Comparison of ENCODE assay signal across 13 mouse cellular contexts in the genomic region with DNA sequence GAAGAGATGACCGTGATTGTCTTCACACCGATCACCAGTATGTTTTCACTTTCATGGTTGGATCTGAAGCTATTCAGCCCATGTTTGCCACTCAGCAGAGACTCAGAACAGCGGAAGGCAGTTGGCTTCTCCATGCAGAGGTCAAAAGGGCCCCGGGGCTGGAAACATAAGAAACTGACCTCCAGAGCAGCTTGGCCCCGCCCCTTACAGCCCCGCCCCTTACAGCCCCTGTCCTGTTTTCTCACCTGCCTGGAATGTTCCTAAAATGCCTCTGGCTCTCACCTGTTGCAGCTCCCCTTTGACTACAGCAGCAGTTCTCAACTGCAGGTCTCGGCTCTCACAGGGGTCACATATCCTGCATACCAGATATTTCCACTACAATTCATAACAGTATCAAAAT. TPM values are rescaled to one million over a fixed set of nuclear protein-coding genes. Genes with fewer than 3 reads are reported as not detected.
DNase-seq lines count a peak whose midpoint lies in the region; ATAC-seq and TF ChIP-seq lines count a peak whose summit lies in the region.
"Had no signal": no experiment of that assay in that cellular context is flagged by ENCODE, and none has a peak within 500 bp of the region (broad histone marks: within the 10 kb centered on the region; RNA-seq: fewer than 3 reads in every experiment).

No protein-coding gene starts in this region.

- no peak overlapping the region for H3K9ac ChIP-seq in kidney, embryonic 14.5 days (ENCODE audit: low read depth, low read length)
- 0 out of 2 replicates have a peak overlapping the region, but pooled peaks have one; percentile 0 for H3K9ac ChIP-seq in liver, postnatal 0 days (replicated peaks)
- no peak overlapping the region for H3K9ac ChIP-seq in midbrain, embryonic 11.5 days (ENCODE audit: low read length)
- H3K9ac ChIP-seq: neural tube, embryonic 12.5 days had no signal

- DNase-seq in kidney, adult 11 months, result peak; percentile 69
- peak; percentile 28 for DNase-seq in WW6 (ENCODE audit: low read depth, low spot score)
- DNase-seq in kidney, adult 9 months, result peak; percentile 62
- peak; percentile 52 for DNase-seq in liver, postnatal 0 days
- DNase-seq in midbrain, embryonic 11.5 days (ENCODE audit: low spot score, missing footprints), result no peak
- no peak for DNase-seq in spleen, adult 12 weeks (ENCODE audit: low spot score)
- DNase-seq in cerebellum, postnatal 4 days (ENCODE audit: low spot score in 2 of 2), result no peak
- DNase-seq: gastrocnemius, postnatal 14 days had no signal

- H3K9me3 ChIP-seq in kidney, embryonic 14.5 days (ENCODE audit: control insufficient read depth, low read length), result no peaks in the 10 kb centered on the region
- no peaks in the 10 kb centered on the region for H3K9me3 ChIP-seq in liver, postnatal 0 days (ENCODE audit: low read length)
- H3K9me3 ChIP-seq in midbrain, embryonic 11.5 days (ENCODE audit: control insufficient read depth, low read length), result no peaks in the 10 kb centered on the region
- H3K9me3 ChIP-seq: neural tube, embryonic 12.5 days had no signal

- H3K36me3 ChIP-seq in kidney, embryonic 14.5 days (ENCODE audit: control insufficient read depth, insufficient read depth, low read length), result no peaks in the 10 kb centered on the region
- H3K36me3 ChIP-seq in liver, postnatal 0 days (replicated peaks; ENCODE audit: insufficient read depth, low read length), result no peaks in the 10 kb centered on the region
- H3K36me3 ChIP-seq in midbrain, embryonic 11.5 days (ENCODE audit: control insufficient read depth, insufficient read depth, low read length), result no peaks in the 10 kb centered on the region
- H3K36me3 ChIP-seq: neural tube, embryonic 12.5 days had no signal

- no peak overlapping the region for H3K4me2 ChIP-seq in kidney, embryonic 14.5 days (replicated peaks; ENCODE audit: low read depth, low read length)
- H3K4me2 ChIP-seq in liver, postnatal 0 days (ENCODE audit: low read depth, low read length), result peak overlapping the region; percentile 62
- no peak overlapping the region for H3K4me2 ChIP-seq in midbrain, embryonic 11.5 days
- H3K4me2 ChIP-seq: neural tube, embryonic 12.5 days had no signal

- 0 out of 2 replicates have a peak, but pooled peaks cover 9% of the 10 kb centered on the region for H3K4me1 ChIP-seq in kidney, embryonic 14.5 days (ENCODE audit: control insufficient read depth, insufficient read depth, low read length)
- H3K4me1 ChIP-seq in liver, postnatal 0 days (ENCODE audit: insufficient read depth), result peaks cover 26% of the 10 kb centered on the region
- peaks cover 4% of the 10 kb centered on the region; the same call in 1 of the 2 replicates for H3K4me1 ChIP-seq in midbrain, embryonic 11.5 days (ENCODE audit: control insufficient read depth, insufficient read depth, low read length)

- no peak for TF ChIP-seq CTCF in liver, postnatal 0 days (IDR thresholded peaks at IDR 0.05; ENCODE audit: low read depth)

- no peak overlapping the region for H3K4me3 ChIP-seq in kidney, embryonic 14.5 days (ENCODE audit: low read length)
- H3K4me3 ChIP-seq in liver, postnatal 0 days (ENCODE audit: low read depth, low read length), result peak overlapping the region; percentile 14; the same call in 1 of the 2 replicates
- no peak overlapping the region for H3K4me3 ChIP-seq in midbrain, embryonic 11.5 days (ENCODE audit: low read depth, low read length)
- H3K4me3 ChIP-seq: layer of hippocampus, adult 2 months; neural tube, embryonic 12.5 days had no signal

- TF ChIP-seq EP300 in liver, postnatal 0 days (IDR thresholded peaks at IDR 0.05; ENCODE audit: low read depth), result no peak

- H3K27ac ChIP-seq in kidney, embryonic 14.5 days (ENCODE audit: low read depth, low read length), result no peak overlapping the region
- peak overlapping the region; percentile 50; the same call in 1 of the 2 replicates for H3K27ac ChIP-seq in liver, postnatal 0 days (ENCODE audit: low read depth)
- H3K27ac ChIP-seq in midbrain, embryonic 11.5 days (ENCODE audit: low read depth, low read length), result no peak overlapping the region
- H3K27ac ChIP-seq: layer of hippocampus, adult 2 months; macrophage; neural tube, embryonic 12.5 days had no signal

- no peak for ATAC-seq in kidney, embryonic 14.5 days (ENCODE audit: low FRiP score, low TSS enrichment)
- ATAC-seq in liver, postnatal 0 days, result peak; percentile 27; the same call in 1 of the 2 replicates
- ATAC-seq in midbrain, embryonic 11.5 days (ENCODE audit: low FRiP score), result no peak

- WGBS in kidney, embryonic 14.5 days, result 24% methylated on average over 7 of the region's 7 CpGs
- WGBS in liver, postnatal 0 days (ENCODE audit: insufficient replicate concordance), result 32% methylated on average over 7 of the region's 7 CpGs
- 45% methylated on average over 7 of the region's 7 CpGs for WGBS in midbrain, embryonic 11.5 days

- H3K27me3 ChIP-seq in kidney, embryonic 14.5 days (ENCODE audit: control insufficient read depth, insufficient read depth, low read length), result no peaks in the 10 kb centered on the region
- no peaks in the 10 kb centered on the region for H3K27me3 ChIP-seq in liver, postnatal 0 days (ENCODE audit: insufficient read depth, low read length)
- no peaks in the 10 kb centered on the region for H3K27me3 ChIP-seq in midbrain, embryonic 11.5 days (ENCODE audit: control insufficient read depth, insufficient read depth, low read length)
- H3K27me3 ChIP-seq: CH12.LX; neural tube, embryonic 12.5 days had no signal

RNA-seq across cellular contexts. Expression of a gene that starts 29.5 kb away (rescaled TPM):
- 24.6 and 25.0 TPM in 2 replicates for polyA plus RNA-seq in kidney, embryonic 14.5 days (2014; fragmentation: Nextera tagmentation; extraction: Ambion mirVana)
- polyA plus RNA-seq in liver, postnatal 0 days (2015; fragmentation: Nextera tagmentation; extraction: Ambion mirVana), result 27.1 and 30.7 TPM in 2 replicates
- polyA plus RNA-seq in midbrain, embryonic 11.5 days (2014; fragmentation: Nextera tagmentation; extraction: Ambion mirVana), result 14.8 and 19.2 TPM in 2 replicates

Comparison
In these comparisons a context has a peak if more than half of its experiments do, and no peak if none do; other contexts are left out.
1. DNase-seq: peak in kidney, adult 11 months (single experiment), WW6 (single experiment), kidney, adult 9 months (single experiment) and liver, postnatal 0 days (single experiment); none in midbrain, embryonic 11.5 days (single experiment), spleen, adult 12 weeks (single experiment) and cerebellum, postnatal 4 days (0 of 2).